ENCODE assay signal across 9 mouse cellular contexts in genomic region chr8:12730780-12731179, GRCm38 (mm10). TPM values are rescaled to one million over a fixed set of nuclear protein-coding genes. Genes with fewer than 3 reads are reported as not detected.
A peak's percentile ranks its signal among the peaks of the same experiment; 100 is the strongest.
DNase-seq lines count a peak whose midpoint lies in the region; ATAC-seq and TF ChIP-seq lines count a peak whose summit lies in the region.
"Had no signal": no experiment of that assay in that cellular context is flagged by ENCODE, and none has a peak within 500 bp of the region (broad histone marks: within the 10 kb centered on the region; RNA-seq: fewer than 3 reads in every experiment).

No protein-coding gene starts in this region.

- peak; percentile 44 for DNase-seq in kidney, adult 11 months
- no peak for DNase-seq in kidney, adult 18-20 months
- peak; percentile 90 for DNase-seq in adrenal gland, adult 8-10 months
- DNase-seq in forebrain, postnatal 0 days: peak; percentile 41
- DNase-seq in lung, postnatal 25 days (ENCODE audit: low spot score): peak; percentile 91
- DNase-seq in layer of hippocampus, postnatal 10 days (ENCODE audit: low spot score in 2 of 2): no peak
- no peak for DNase-seq in thymus, postnatal 14 days
- DNase-seq in thymus, postnatal 0 days (ENCODE audit: low spot score): no peak

- H3K36me3 ChIP-seq in forebrain, postnatal 0 days (ENCODE audit: insufficient read depth): no peaks in the 10 kb centered on the region

- H3K4me1 ChIP-seq in forebrain, postnatal 0 days (ENCODE audit: insufficient read depth): no peaks in the 10 kb centered on the region

- no peak overlapping the region for H3K9ac ChIP-seq in forebrain, postnatal 0 days
- H3K9ac ChIP-seq: liver, embryonic 14.5 days had no signal

- H3K9me3 ChIP-seq in forebrain, postnatal 0 days (ENCODE audit: low read length): no peaks in the 10 kb centered on the region

- H3K4me2 ChIP-seq in forebrain, postnatal 0 days (ENCODE audit: low read depth): no peak overlapping the region

- no peaks in the 10 kb centered on the region for H3K27me3 ChIP-seq in forebrain, postnatal 0 days (ENCODE audit: insufficient read depth, low read length)

- peak; percentile 54; the same call in 1 of the 2 replicates for ATAC-seq in forebrain, postnatal 0 days

- H3K27ac ChIP-seq in forebrain, postnatal 0 days (ENCODE audit: low read depth, low read length): no peak overlapping the region
- H3K27ac ChIP-seq: liver, embryonic 14.5 days had no signal

- no peak for TF ChIP-seq CTCF in forebrain, postnatal 0 days (IDR thresholded peaks at IDR 0.05; ENCODE audit: low read depth)

- 16% methylated on average over 5 of the region's 5 CpGs for WGBS in forebrain, postnatal 0 days

- no peak overlapping the region for H3K4me3 ChIP-seq in forebrain, postnatal 0 days (ENCODE audit: low read depth, low read length)

RNA-seq across cellular contexts. Expression of gene Atp11a, which starts 26.0 kb away (rescaled TPM):
- 100 to 1,000 TPM; 139 to 237 (median 193) TPM for total RNA-seq in adrenal gland, adult 8-10 months (2022)
- 26.1 and 36.1 TPM in 2 replicates for total RNA-seq in forebrain, postnatal 0 days (2014; rRNA removed)
- 7.2 and 10.5 TPM in 2 replicates for polyA plus RNA-seq in forebrain, postnatal 0 days (2015; fragmentation: Nextera tagmentation; extraction: Ambion mirVana)
- 10 to 100 TPM; 61.5 to 65.5 TPM for total RNA-seq in layer of hippocampus, postnatal 10 days (2021)
- 5.5 and 7.5 TPM in 2 replicates for polyA plus RNA-seq in thymus, postnatal 0 days (2015; fragmentation: Nextera tagmentation; extraction: Ambion mirVana)

RNA-seq across cellular contexts. Expression of gene Tubgcp3, which starts 58.7 kb away (rescaled TPM):
- total RNA-seq in adrenal gland, adult 8-10 months (2022): 10 to 100 TPM; 32.3 to 51.7 (median 38.7) TPM
- total RNA-seq in forebrain, postnatal 0 days (2014; rRNA removed): 36.4 and 58.0 TPM in 2 replicates
- polyA plus RNA-seq in forebrain, postnatal 0 days (2015; fragmentation: Nextera tagmentation; extraction: Ambion mirVana): 22.1 and 24.4 TPM in 2 replicates
- 10 to 100 TPM; 33.0 to 33.5 TPM for total RNA-seq in layer of hippocampus, postnatal 10 days (2021)
- 36.3 and 36.6 TPM in 2 replicates for polyA plus RNA-seq in thymus, postnatal 0 days (2015; fragmentation: Nextera tagmentation; extraction: Ambion mirVana)

Comparison
In these comparisons a context has a peak if more than half of its experiments do, and no peak if none do; other contexts are left out.
1. DNase-seq: peak in kidney, adult 11 months (single experiment), adrenal gland, adult 8-10 months (single experiment), forebrain, postnatal 0 days (single experiment) and lung, postnatal 25 days (single experiment); none in kidney, adult 18-20 months (single experiment), layer of hippocampus, postnatal 10 days (0 of 2), thymus, postnatal 14 days (single experiment) and thymus, postnatal 0 days (single experiment).